Mouse (Mus musculus): ENCODE data around the gene Mindy4.

GRCm38 (mm10) chr6:55299482-55299881 is 96.3 kb downstream of the Mindy4 start:
- TF ChIP-seq POLR2A (IDR thresholded peaks at IDR 0.05; ENCODE audit: borderline replicate concordance, insufficient read depth, low read length) (no peak), CTCF (IDR thresholded peaks at IDR 0.05; ENCODE audit: borderline replicate concordance, insufficient read depth, low read depth, low read length) (no peak)
